Mouse (Mus musculus) adrenal gland, adult 8-10 months (tissue): ENCODE data around the gene Tiam2. TPM values are rescaled to one million over a fixed set of nuclear protein-coding genes. Genes with fewer than 3 reads are reported as not detected.

Experiments used
- DNase-seq: peaks from one replicate; pipeline ENCODE4 v3.0.0; 2022
- total RNA-seq, 4 experiments: library from RNA; stranded (reverse); gene quantifications; 2 replicates each; pipeline ENCODE4 v1.2.4; 2022

Tiam2 gene
- total RNA-seq, 4 experiments from 2014 or later: 17.3 to 46.1 (median 32.0) TPM

- no peak for DNase-seq
These were observed 173.7 kb downstream of the Tiam2 start for GRCm38 (mm10) chr17:3500076-3500475.

- DNase-seq: no peak
These were observed 174.6 kb downstream of the Tiam2 start for GRCm38 (mm10) chr17:3500936-3501335.

GRCm38 (mm10) chr17:3505711-3506110 is 179.3 kb downstream of the Tiam2 start:
- no peak for DNase-seq

- DNase-seq: no peak
These were observed 180.1 kb downstream of the Tiam2 start for GRCm38 (mm10) chr17:3506508-3506907.

GRCm38 (mm10) chr17:3509841-3510240 is 183.5 kb downstream of the Tiam2 start:
- peak; percentile 38 for DNase-seq

- no peak for DNase-seq
These were observed 187.9 kb downstream of the Tiam2 start for GRCm38 (mm10) chr17:3514316-3514715.

- no peak for DNase-seq
These were observed 189.5 kb downstream of the Tiam2 start for GRCm38 (mm10) chr17:3515851-3516250.

GRCm38 (mm10) chr17:3516406-3516805 is 190.0 kb downstream of the Tiam2 start:
- no peak for DNase-seq

- no peak for DNase-seq
These were observed 194.0 kb downstream of the Tiam2 start for GRCm38 (mm10) chr17:3520344-3520743.

GRCm38 (mm10) chr17:3527841-3528471 is 201.6 kb downstream of the Tiam2 start:
- no peak for DNase-seq

- DNase-seq: no peak
These were observed 203.2 kb downstream of the Tiam2 start for GRCm38 (mm10) chr17:3529523-3529922.

GRCm38 (mm10) chr17:3530549-3530948 is 204.2 kb downstream of the Tiam2 start:
- DNase-seq: no peak

- DNase-seq: no peak
These were observed 205.3 kb downstream of the Tiam2 start for GRCm38 (mm10) chr17:3531641-3532040.

GRCm38 (mm10) chr17:3532254-3532653 is 205.9 kb downstream of the Tiam2 start, which contains the start of gene Cldn20:
TSS of gene Cldn20 (plus strand) at chr17:3532554.
- DNase-seq: no peak

- DNase-seq: no peak
These were observed 207.1 kb downstream of the Tiam2 start for GRCm38 (mm10) chr17:3533425-3533824.

- no peak for DNase-seq
These were observed 213.9 kb downstream of the Tiam2 start for GRCm38 (mm10) chr17:3540304-3540703.

GRCm38 (mm10) chr17:3541033-3541432 is 214.7 kb downstream of the Tiam2 start:
- DNase-seq: no peak

- DNase-seq: no peak
These were observed 221.4 kb downstream of the Tiam2 start for GRCm38 (mm10) chr17:3547725-3548124.

GRCm38 (mm10) chr17:3556251-3556650 is 229.9 kb downstream of the Tiam2 start:
- no peak for DNase-seq

GRCm38 (mm10) chr17:3557331-3558311 is 231.2 kb downstream of the Tiam2 start, which contains the start of gene Tfb1m:
TSS of gene Tfb1m (minus strand) at chr17:3557781.
- peak; percentile 99 for DNase-seq

GRCm38 (mm10) chr17:3558356-3558870 is 232.0 kb downstream of the Tiam2 start:
- DNase-seq: no peak

GRCm38 (mm10) chr17:3560534-3560933 is 234.2 kb downstream of the Tiam2 start:
- DNase-seq: no peak

GRCm38 (mm10) chr17:3562405-3562804 is 236.0 kb downstream of the Tiam2 start:
- DNase-seq: no peak
